Mouse (Mus musculus): Measurements from ENCODE around the gene Arg1. TPM values are rescaled to one million over a fixed set of nuclear protein-coding genes. Genes with fewer than 3 reads are reported as not detected.

The Arg1 gene
- polyA plus RNA-seq, 1 experiment from 2014 or later: 33.7 TPM

- Histone ChIP-seq H3K36me3 (ENCODE audit: control insufficient read depth, insufficient read depth, low read length) (no peaks in the 10 kb centered on the region), H3K4me3 (ENCODE audit: low read depth, low read length) (no peak overlapping the region), H3K9me3 (ENCODE audit: control insufficient read depth, low read length) (no peaks in the 10 kb centered on the region), H3K4me2 (ENCODE audit: low read depth) (no peak overlapping the region), H3K27me3 (ENCODE audit: control insufficient read depth, insufficient read depth, low read length) (no peaks in the 10 kb centered on the region), H3K4me1 (ENCODE audit: control insufficient read depth, insufficient read depth, low read length) (peaks cover 6% of the 10 kb centered on the region; the same call in 1 of the 2 replicates), H3K27ac (ENCODE audit: low read depth, low read length) (no peak overlapping the region), H3K9ac (ENCODE audit: low read length) (no peak overlapping the region)
- WGBS: 63% methylated on average over 15 of the region's 15 CpGs
- ATAC-seq (ENCODE audit: insufficient read depth, low FRiP score, low TSS enrichment) (no peak; the same call in 1 of the 2 replicates), DNase-seq (ENCODE audit: low spot score) (no peak)
These were observed 31.2 kb upstream of the Arg1 start for GRCm38 (mm10) chr10:24958280-24959042.

DNA sequence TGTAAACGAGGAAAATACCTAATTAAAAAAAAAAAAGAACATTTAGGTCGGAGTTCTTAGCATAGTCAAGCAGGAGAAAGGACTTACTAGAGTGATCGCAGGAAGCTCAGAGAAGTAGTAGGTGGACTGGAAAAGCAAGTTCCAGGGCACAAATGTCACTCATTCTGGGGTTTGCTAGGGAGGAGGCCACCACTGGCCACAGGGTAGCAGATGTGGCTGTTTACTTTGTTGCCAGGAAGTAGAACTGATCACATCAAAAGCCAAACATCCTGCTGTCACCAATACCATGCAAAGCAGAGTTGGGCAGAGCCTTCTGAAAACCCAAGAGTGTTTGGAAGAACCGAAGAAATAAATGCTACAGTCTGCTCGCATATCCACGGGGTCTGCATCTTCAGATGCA, 26.6 kb upstream of the Arg1 start:
- Histone ChIP-seq H3K36me3 (ENCODE audit: control insufficient read depth, insufficient read depth, low read length) (no peaks in the 10 kb centered on the region), H3K27ac (ENCODE audit: low read depth, low read length) (no peak overlapping the region), H3K9ac (ENCODE audit: low read length) (no peak overlapping the region), H3K4me3 (ENCODE audit: low read depth, low read length) (no peak overlapping the region), H3K9me3 (ENCODE audit: control insufficient read depth, low read length) (no peaks in the 10 kb centered on the region), H3K27me3 (ENCODE audit: control insufficient read depth, insufficient read depth, low read length) (no peaks in the 10 kb centered on the region), H3K4me1 (ENCODE audit: control insufficient read depth, insufficient read depth, low read length) (peaks cover 1% of the 10 kb centered on the region; the same call in 1 of the 2 replicates), H3K4me2 (ENCODE audit: low read depth) (no peak overlapping the region)
- ATAC-seq (ENCODE audit: insufficient read depth, low FRiP score, low TSS enrichment) (no peak), DNase-seq (ENCODE audit: low spot score) (no peak)
- 82% methylated on average over 6 of the region's 6 CpGs for WGBS

DNA sequence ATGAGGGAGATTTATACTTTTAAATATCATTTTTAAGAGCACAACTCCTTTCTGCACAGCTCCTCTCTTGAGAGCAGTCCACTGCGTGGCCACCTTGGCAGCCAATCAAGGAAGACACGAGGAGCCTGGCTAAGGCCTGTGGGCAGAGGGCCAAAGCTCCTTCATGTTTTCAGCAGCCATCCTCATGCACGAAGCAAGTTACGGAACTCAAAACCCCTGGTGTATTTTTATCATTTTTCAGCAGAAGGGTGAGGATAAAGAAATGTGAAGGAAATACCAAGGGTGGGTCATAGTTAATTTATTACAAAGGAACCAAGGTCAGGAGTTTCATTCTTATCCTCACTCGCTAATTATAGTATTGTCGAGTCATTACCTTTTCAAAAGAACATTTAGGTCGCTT, 25.3 kb upstream of the Arg1 start:
- H3K4me2 ChIP-seq (ENCODE audit: low read depth): no peak overlapping the region
- DNase-seq (ENCODE audit: low spot score): no peak
- H3K4me1 ChIP-seq (ENCODE audit: control insufficient read depth, insufficient read depth, low read length): no peaks in the 10 kb centered on the region
- 88% methylated on average over 7 of the region's 7 CpGs for WGBS
- H3K9ac ChIP-seq (ENCODE audit: low read length): no peak overlapping the region
- no peaks in the 10 kb centered on the region for H3K9me3 ChIP-seq (ENCODE audit: control insufficient read depth, low read length)
- no peaks in the 10 kb centered on the region for H3K36me3 ChIP-seq (ENCODE audit: control insufficient read depth, insufficient read depth, low read length)
- ATAC-seq (ENCODE audit: insufficient read depth, low FRiP score, low TSS enrichment): no peak
- no peak overlapping the region for H3K27ac ChIP-seq (ENCODE audit: low read depth, low read length)
- no peak overlapping the region for H3K4me3 ChIP-seq (ENCODE audit: low read depth, low read length)
- H3K27me3 ChIP-seq (ENCODE audit: control insufficient read depth, insufficient read depth, low read length): no peaks in the 10 kb centered on the region

DNA sequence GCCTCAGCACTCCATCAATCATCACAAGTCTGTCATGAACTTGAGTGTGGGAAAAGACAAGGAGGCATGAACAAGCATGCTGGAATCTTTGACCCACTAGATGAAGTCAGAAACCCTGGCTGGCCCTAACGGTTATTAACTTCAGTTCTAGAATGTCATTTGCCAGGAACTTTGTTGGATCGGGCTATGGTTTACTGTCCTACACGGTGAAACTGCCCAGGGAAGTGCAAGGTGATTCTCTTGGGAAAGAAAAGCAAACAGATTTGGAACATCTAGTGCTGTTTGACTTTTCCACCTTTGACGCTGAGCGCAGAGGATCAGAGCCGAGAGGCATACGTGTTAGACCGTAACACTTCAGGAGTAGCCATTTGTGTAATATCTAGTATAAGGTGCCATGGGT, 24.3 kb upstream of the Arg1 start:
- no peak for ATAC-seq (ENCODE audit: insufficient read depth, low FRiP score, low TSS enrichment)
- DNase-seq (ENCODE audit: low spot score): no peak
- H3K9ac ChIP-seq (ENCODE audit: low read length): no peak overlapping the region
- H3K4me1 ChIP-seq (ENCODE audit: control insufficient read depth, insufficient read depth, low read length): no peaks in the 10 kb centered on the region
- no peaks in the 10 kb centered on the region for H3K9me3 ChIP-seq (ENCODE audit: control insufficient read depth, low read length)
- H3K4me3 ChIP-seq (ENCODE audit: low read depth, low read length): no peak overlapping the region
- WGBS: 86% methylated on average over 8 of the region's 8 CpGs
- no peak overlapping the region for H3K27ac ChIP-seq (ENCODE audit: low read depth, low read length)
- no peak overlapping the region for H3K4me2 ChIP-seq (ENCODE audit: low read depth)
- H3K27me3 ChIP-seq (ENCODE audit: control insufficient read depth, insufficient read depth, low read length): no peaks in the 10 kb centered on the region
- H3K36me3 ChIP-seq (ENCODE audit: control insufficient read depth, insufficient read depth, low read length): no peaks in the 10 kb centered on the region

GRCm38 (mm10) chr10:24950223-24950622, 22.9 kb upstream of the Arg1 start:
- no peak for ATAC-seq (ENCODE audit: insufficient read depth, low FRiP score, low TSS enrichment)
- Histone ChIP-seq H3K9ac (ENCODE audit: low read length) (no peak overlapping the region), H3K27me3 (ENCODE audit: control insufficient read depth, insufficient read depth, low read length) (no peaks in the 10 kb centered on the region), H3K4me3 (ENCODE audit: low read depth, low read length) (no peak overlapping the region), H3K4me2 (ENCODE audit: low read depth) (no peak overlapping the region), H3K36me3 (ENCODE audit: control insufficient read depth, insufficient read depth, low read length) (no peaks in the 10 kb centered on the region), H3K27ac (ENCODE audit: low read depth, low read length) (no peak overlapping the region), H3K4me1 (ENCODE audit: control insufficient read depth, insufficient read depth, low read length) (no peaks in the 10 kb centered on the region), H3K9me3 (ENCODE audit: control insufficient read depth, low read length) (no peaks in the 10 kb centered on the region)
- DNase-seq (ENCODE audit: low spot score): no peak
- 78% methylated on average over 4 of the region's 4 CpGs for WGBS

- H3K4me1 ChIP-seq (ENCODE audit: control insufficient read depth, insufficient read depth, low read length): no peaks in the 10 kb centered on the region
- WGBS: 71% methylated on average over 8 of the region's 8 CpGs
- no peaks in the 10 kb centered on the region for H3K36me3 ChIP-seq (ENCODE audit: control insufficient read depth, insufficient read depth, low read length)
- no peak overlapping the region for H3K9ac ChIP-seq (ENCODE audit: low read length)
- no peak overlapping the region for H3K4me3 ChIP-seq (ENCODE audit: low read depth, low read length)
- DNase-seq (ENCODE audit: low spot score) (no peak), ATAC-seq (ENCODE audit: insufficient read depth, low FRiP score, low TSS enrichment) (no peak)
- H3K27ac ChIP-seq (ENCODE audit: low read depth, low read length): no peak overlapping the region
- H3K9me3 ChIP-seq (ENCODE audit: control insufficient read depth, low read length): no peaks in the 10 kb centered on the region
- H3K4me2 ChIP-seq (ENCODE audit: low read depth): no peak overlapping the region
- no peaks in the 10 kb centered on the region for H3K27me3 ChIP-seq (ENCODE audit: control insufficient read depth, insufficient read depth, low read length)
These were observed 21.0 kb upstream of the Arg1 start for GRCm38 (mm10) chr10:24948278-24948677.

DNA sequence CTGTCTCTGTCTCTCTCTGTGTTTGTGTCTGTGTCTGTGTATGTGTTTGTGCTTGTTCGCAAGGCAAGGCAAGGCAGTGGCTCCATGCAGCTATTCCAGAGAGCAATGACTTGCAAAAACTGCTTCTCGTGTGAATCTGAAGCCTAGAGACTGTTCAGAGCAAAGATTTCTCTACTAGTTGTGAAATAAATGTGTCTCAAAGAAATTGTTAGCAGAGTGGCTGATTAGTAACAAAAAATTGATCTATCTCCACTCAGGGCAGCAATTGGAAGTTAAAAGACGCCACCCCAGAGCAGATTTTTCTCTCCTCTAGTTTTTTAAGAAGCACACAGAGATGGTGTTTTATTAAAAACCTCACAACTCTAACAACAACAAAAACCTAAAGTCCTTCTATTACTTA, 20.6 kb upstream of the Arg1 start:
- Histone ChIP-seq H3K36me3 (ENCODE audit: control insufficient read depth, insufficient read depth, low read length) (no peaks in the 10 kb centered on the region), H3K27ac (ENCODE audit: low read depth, low read length) (no peak overlapping the region), H3K27me3 (ENCODE audit: control insufficient read depth, insufficient read depth, low read length) (no peaks in the 10 kb centered on the region), H3K4me3 (ENCODE audit: low read depth, low read length) (no peak overlapping the region), H3K9me3 (ENCODE audit: control insufficient read depth, low read length) (no peaks in the 10 kb centered on the region), H3K9ac (ENCODE audit: low read length) (no peak overlapping the region), H3K4me1 (ENCODE audit: control insufficient read depth, insufficient read depth, low read length) (no peaks in the 10 kb centered on the region), H3K4me2 (ENCODE audit: low read depth) (no peak overlapping the region)
- WGBS: 86% methylated on average over 3 of the region's 3 CpGs
- ATAC-seq (ENCODE audit: insufficient read depth, low FRiP score, low TSS enrichment) (no peak), DNase-seq (ENCODE audit: low spot score) (no peak)

GRCm38 (mm10) chr10:24930143-24930542, 2.9 kb upstream of the Arg1 start:
- H3K36me3 ChIP-seq (ENCODE audit: control insufficient read depth, insufficient read depth, low read length): no peaks in the 10 kb centered on the region

GRCm38 (mm10) chr10:24928072-24928471, 788 bp upstream of the Arg1 start:
- Histone ChIP-seq H3K36me3 (ENCODE audit: control insufficient read depth, insufficient read depth, low read length) (no peaks in the 10 kb centered on the region), H3K9ac (ENCODE audit: low read length) (no peak overlapping the region), H3K27me3 (ENCODE audit: control insufficient read depth, insufficient read depth, low read length) (no peaks in the 10 kb centered on the region), H3K4me3 (ENCODE audit: low read depth, low read length) (no peak overlapping the region), H3K4me2 (ENCODE audit: low read depth) (no peak overlapping the region), H3K27ac (ENCODE audit: low read depth, low read length) (no peak overlapping the region), H3K4me1 (ENCODE audit: control insufficient read depth, insufficient read depth, low read length) (peaks cover 16% of the 10 kb centered on the region), H3K9me3 (ENCODE audit: control insufficient read depth, low read length) (no peaks in the 10 kb centered on the region)
- DNase-seq (ENCODE audit: low spot score) (peak; percentile 39), ATAC-seq (ENCODE audit: insufficient read depth, low FRiP score, low TSS enrichment) (no peak)
- 9% methylated on average over 12 of the region's 12 CpGs for WGBS

More at GRCm38 (mm10) chr10:24930143-24930542, 2.9 kb upstream of the Arg1 start:
- DNase-seq (ENCODE audit: low spot score): no peak
- H3K9ac ChIP-seq (ENCODE audit: low read length): no peak overlapping the region
- H3K27ac ChIP-seq (ENCODE audit: low read depth, low read length): no peak overlapping the region
- no peaks in the 10 kb centered on the region for H3K27me3 ChIP-seq (ENCODE audit: control insufficient read depth, insufficient read depth, low read length)
- 85% methylated on average over 6 of the region's 6 CpGs for WGBS
- no peak for ATAC-seq (ENCODE audit: insufficient read depth, low FRiP score, low TSS enrichment)
- H3K4me2 ChIP-seq (ENCODE audit: low read depth): no peak overlapping the region
- H3K4me3 ChIP-seq (ENCODE audit: low read depth, low read length): no peak overlapping the region
- peaks cover 16% of the 10 kb centered on the region for H3K4me1 ChIP-seq (ENCODE audit: control insufficient read depth, insufficient read depth, low read length)
- H3K9me3 ChIP-seq (ENCODE audit: control insufficient read depth, low read length): no peaks in the 10 kb centered on the region
